Mouse (Mus musculus): ENCODE data around the gene Camk1. TPM values are rescaled to one million over a fixed set of nuclear protein-coding genes. Genes with fewer than 3 reads are reported as not detected.

The Camk1 gene
- polyA plus RNA-seq, 1 experiment, result 123 TPM

- Histone ChIP-seq H3K4me3 (ENCODE audit: insufficient read depth, low read length) (no peak overlapping the region), H3K4me1 (ENCODE audit: control insufficient read depth, insufficient read depth, low read length) (no peaks in the 10 kb centered on the region)
- TF ChIP-seq CTCF (IDR thresholded peaks at IDR 0.05; ENCODE audit: extremely low read depth, insufficient read depth, low read length) (no peak), POLR2A (IDR thresholded peaks at IDR 0.05; ENCODE audit: extremely low read depth, insufficient read depth, low read length) (no peak)
These were observed 47.7 kb downstream of the Camk1 start for GRCm38 (mm10) chr6:113296046-113296445.

DNA sequence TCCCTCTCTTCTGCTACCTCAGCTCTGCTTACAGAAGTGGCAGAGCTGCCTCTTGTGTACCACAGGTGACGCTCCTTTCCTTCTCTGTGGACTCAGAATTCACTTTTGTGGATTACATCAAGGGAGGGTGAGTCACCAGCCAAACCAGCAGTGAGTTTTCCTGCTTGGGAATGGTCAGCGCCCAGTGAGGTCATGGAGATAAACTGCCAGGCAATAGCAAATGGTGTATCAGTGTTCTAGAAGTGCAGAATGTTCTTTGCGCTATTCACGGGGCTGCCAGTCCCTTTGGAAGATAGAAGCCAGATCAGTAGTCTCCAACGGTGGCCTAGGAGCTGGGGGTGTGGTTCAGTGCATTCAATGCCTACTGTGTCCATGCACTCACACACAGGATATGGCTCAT lies 50.8 kb downstream of the Camk1 start:
- Histone ChIP-seq H3K27ac (ENCODE audit: insufficient read depth, low read length) (no peak overlapping the region), H3K4me3 (ENCODE audit: insufficient read depth, low read length) (no peak overlapping the region), H3K4me1 (ENCODE audit: control insufficient read depth, insufficient read depth, low read length) (no peaks in the 10 kb centered on the region)
- TF ChIP-seq CTCF (IDR thresholded peaks at IDR 0.05; ENCODE audit: extremely low read depth, insufficient read depth, low read length) (no peak), POLR2A (IDR thresholded peaks at IDR 0.05; ENCODE audit: extremely low read depth, insufficient read depth, low read length) (no peak)

More at GRCm38 (mm10) chr6:113296046-113296445, 47.7 kb downstream of the Camk1 start:
- H3K27ac ChIP-seq (ENCODE audit: insufficient read depth, low read length), result no peak overlapping the region

DNA sequence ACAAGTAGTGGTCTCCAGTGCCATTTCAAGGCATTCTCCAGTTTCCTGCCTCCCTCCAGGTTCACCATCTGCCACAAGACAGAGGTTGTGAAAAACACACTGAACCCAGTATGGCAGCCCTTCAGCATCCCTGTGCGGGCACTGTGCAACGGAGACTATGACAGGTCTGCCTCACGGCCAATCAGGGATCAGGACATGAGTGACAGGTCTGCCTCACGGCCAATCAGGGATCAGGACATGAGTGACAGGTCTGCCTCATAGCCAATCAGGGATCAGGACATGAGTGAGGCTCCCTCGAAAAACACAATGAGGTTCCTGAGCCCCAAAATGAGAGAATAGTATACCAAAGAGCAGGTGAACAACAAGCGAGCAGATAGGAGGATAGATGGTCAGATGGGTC lies 53.4 kb downstream of the Camk1 start:
- no peak overlapping the region for H3K4me3 ChIP-seq (ENCODE audit: insufficient read depth, low read length)
- 0 out of 2 replicates have a peak, but pooled peaks cover 1% of the 10 kb centered on the region for H3K4me1 ChIP-seq (ENCODE audit: control insufficient read depth, insufficient read depth, low read length)
- H3K27ac ChIP-seq (ENCODE audit: insufficient read depth, low read length), result no peak overlapping the region
- TF ChIP-seq CTCF (IDR thresholded peaks at IDR 0.05; ENCODE audit: extremely low read depth, insufficient read depth, low read length), result no peak
- TF ChIP-seq POLR2A (IDR thresholded peaks at IDR 0.05; ENCODE audit: extremely low read depth, insufficient read depth, low read length), result no peak

GRCm38 (mm10) chr6:113289346-113289745 lies 54.4 kb downstream of the Camk1 start:
- TF ChIP-seq CTCF (IDR thresholded peaks at IDR 0.05; ENCODE audit: extremely low read depth, insufficient read depth, low read length) (no peak), POLR2A (IDR thresholded peaks at IDR 0.05; ENCODE audit: extremely low read depth, insufficient read depth, low read length) (no peak)
- Histone ChIP-seq H3K4me3 (ENCODE audit: insufficient read depth, low read length) (no peak overlapping the region), H3K4me1 (ENCODE audit: control insufficient read depth, insufficient read depth, low read length) (0 out of 2 replicates have a peak, but pooled peaks cover 1% of the 10 kb centered on the region), H3K27ac (ENCODE audit: insufficient read depth, low read length) (no peak overlapping the region)

DNA sequence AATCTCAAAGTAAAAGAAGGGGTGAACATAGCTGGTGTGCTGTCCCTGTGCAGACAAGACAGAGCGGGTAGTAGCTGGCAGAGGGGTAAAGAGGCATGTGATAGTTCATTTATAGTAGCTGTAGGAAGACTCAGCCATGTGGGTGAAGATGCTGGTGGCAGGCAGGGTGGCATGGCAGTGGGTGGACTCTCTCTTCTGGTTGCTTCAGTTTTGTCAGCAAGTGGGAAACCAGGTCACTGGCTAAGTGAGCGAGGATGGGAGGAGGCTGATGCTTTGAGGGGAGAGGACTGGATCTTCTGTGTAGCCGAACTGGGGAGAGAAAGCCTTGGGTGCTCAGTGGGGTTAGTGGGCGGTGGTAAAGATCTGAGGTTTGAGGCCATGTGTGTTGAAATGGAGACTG lies 56.5 kb downstream of the Camk1 start:
- H3K27ac ChIP-seq (ENCODE audit: insufficient read depth, low read length), result no peak overlapping the region

DNA sequence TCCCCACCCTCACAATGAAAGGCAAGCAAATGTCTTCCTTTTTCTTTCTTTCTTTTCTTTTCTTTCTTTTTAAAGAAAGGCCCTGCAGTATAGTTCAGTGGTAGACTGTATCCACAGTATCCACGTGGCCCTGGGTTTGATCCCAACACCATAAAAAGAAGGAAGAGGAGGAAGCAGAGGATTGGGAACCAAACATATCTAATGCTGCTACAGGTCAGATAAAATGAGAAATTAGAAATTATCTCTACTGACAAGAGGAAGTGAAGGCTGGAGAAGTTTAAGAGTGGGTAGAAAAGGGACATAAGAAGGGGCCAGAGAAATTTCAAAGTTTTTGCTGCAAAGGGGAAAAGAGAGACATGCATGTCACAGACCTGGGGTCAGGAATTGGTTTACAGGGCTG lies 57.5 kb downstream of the Camk1 start:
- Histone ChIP-seq H3K4me3 (ENCODE audit: insufficient read depth, low read length) (no peak overlapping the region), H3K4me1 (ENCODE audit: control insufficient read depth, insufficient read depth, low read length) (0 out of 2 replicates have a peak, but pooled peaks cover 1% of the 10 kb centered on the region), H3K27ac (ENCODE audit: insufficient read depth, low read length) (no peak overlapping the region)
- no peak for TF ChIP-seq POLR2A (IDR thresholded peaks at IDR 0.05; ENCODE audit: extremely low read depth, insufficient read depth, low read length)

More for the DNA sequence above, 56.5 kb downstream of the Camk1 start:
- TF ChIP-seq CTCF (IDR thresholded peaks at IDR 0.05; ENCODE audit: extremely low read depth, insufficient read depth, low read length) (no peak), POLR2A (IDR thresholded peaks at IDR 0.05; ENCODE audit: extremely low read depth, insufficient read depth, low read length) (no peak)
- H3K4me3 ChIP-seq (ENCODE audit: insufficient read depth, low read length), result no peak overlapping the region
- 0 out of 2 replicates have a peak, but pooled peaks cover 1% of the 10 kb centered on the region for H3K4me1 ChIP-seq (ENCODE audit: control insufficient read depth, insufficient read depth, low read length)

GRCm38 (mm10) chr6:113284931-113285330 lies 58.9 kb downstream of the Camk1 start:
- Histone ChIP-seq H3K4me1 (ENCODE audit: control insufficient read depth, insufficient read depth, low read length) (0 out of 2 replicates have a peak, but pooled peaks cover 1% of the 10 kb centered on the region), H3K27ac (ENCODE audit: insufficient read depth, low read length) (no peak overlapping the region), H3K4me3 (ENCODE audit: insufficient read depth, low read length) (no peak overlapping the region)
- no peak for TF ChIP-seq CTCF (IDR thresholded peaks at IDR 0.05; ENCODE audit: extremely low read depth, insufficient read depth, low read length)
- no peak for TF ChIP-seq POLR2A (IDR thresholded peaks at IDR 0.05; ENCODE audit: extremely low read depth, insufficient read depth, low read length)

Other genes with a start within 250 kb of the Camk1 start
- gene Lhfpl4, start 148.6 kb downstream of the Camk1 start, polyA plus RNA-seq (2012; rRNA removed), result 58.6 and 61.5 TPM in 2 replicates
- gene Mtmr14, start 106.1 kb downstream of the Camk1 start, polyA plus RNA-seq (2012; rRNA removed), result 22.0 and 23.2 TPM in 2 replicates
- 136 and 163 TPM in 2 replicates for gene Cpne9, start 61.7 kb downstream of the Camk1 start, polyA plus RNA-seq (2012; rRNA removed)
- 24.2 and 26.6 TPM in 2 replicates for gene Brpf1, start 36.8 kb downstream of the Camk1 start, polyA plus RNA-seq (2012; rRNA removed)
- gene Ogg1, start 17.0 kb downstream of the Camk1 start, polyA plus RNA-seq (2012; rRNA removed), result 13.7 and 14.3 TPM in 2 replicates
- gene Tada3, start 33.9 kb upstream of the Camk1 start, polyA plus RNA-seq (2012; rRNA removed), result 57.1 and 57.3 TPM in 2 replicates
- gene Arpc4, start 34.1 kb upstream of the Camk1 start, polyA plus RNA-seq (2012; rRNA removed), result 156 and 177 TPM in 2 replicates
- gene Ttll3, start 45.3 kb upstream of the Camk1 start, polyA plus RNA-seq (2012; rRNA removed), result 22.4 and 26.0 TPM in 2 replicates
- 37.0 and 38.6 TPM in 2 replicates for gene Rpusd3, start 75.4 kb upstream of the Camk1 start, polyA plus RNA-seq (2012; rRNA removed)
- not detected in 2 replicates for gene Cidec, start 91.8 kb upstream of the Camk1 start, polyA plus RNA-seq (2012; rRNA removed)
- gene Jagn1, start 98.6 kb upstream of the Camk1 start, polyA plus RNA-seq (2012; rRNA removed), result 51.8 and 54.0 TPM in 2 replicates
- 0.42 and 0.75 TPM in 2 replicates for gene Il17re, start 114.5 kb upstream of the Camk1 start, polyA plus RNA-seq (2012; rRNA removed)
- 6.9 and 7.3 TPM in 2 replicates for gene Il17rc, start 127.4 kb upstream of the Camk1 start, polyA plus RNA-seq (2012; rRNA removed)
- gene Creld1, start 139.3 kb upstream of the Camk1 start, polyA plus RNA-seq (2012; rRNA removed), result 60.2 and 62.8 TPM in 2 replicates
- 46.2 and 46.3 TPM in 2 replicates for gene Prrt3, start 157.9 kb upstream of the Camk1 start, polyA plus RNA-seq (2012; rRNA removed)
- 90.0 and 95.2 TPM in 2 replicates for gene Emc3, start 187.7 kb upstream of the Camk1 start, polyA plus RNA-seq (2012; rRNA removed)
- gene Fancd2, start 187.7 kb upstream of the Camk1 start, polyA plus RNA-seq (2012; rRNA removed), result 4.2 and 4.3 TPM in 2 replicates

Data from cortical plate, adult 2 months (tissue).